Mouse (Mus musculus): ENCODE measurements at regions not wholly inside any gene's neighbourhood (a gene's known extent, or its start where the extent isn't known, plus 50 kb on each side); places are given as distances from the start of the nearest gene placed in this dataset.

DNA sequence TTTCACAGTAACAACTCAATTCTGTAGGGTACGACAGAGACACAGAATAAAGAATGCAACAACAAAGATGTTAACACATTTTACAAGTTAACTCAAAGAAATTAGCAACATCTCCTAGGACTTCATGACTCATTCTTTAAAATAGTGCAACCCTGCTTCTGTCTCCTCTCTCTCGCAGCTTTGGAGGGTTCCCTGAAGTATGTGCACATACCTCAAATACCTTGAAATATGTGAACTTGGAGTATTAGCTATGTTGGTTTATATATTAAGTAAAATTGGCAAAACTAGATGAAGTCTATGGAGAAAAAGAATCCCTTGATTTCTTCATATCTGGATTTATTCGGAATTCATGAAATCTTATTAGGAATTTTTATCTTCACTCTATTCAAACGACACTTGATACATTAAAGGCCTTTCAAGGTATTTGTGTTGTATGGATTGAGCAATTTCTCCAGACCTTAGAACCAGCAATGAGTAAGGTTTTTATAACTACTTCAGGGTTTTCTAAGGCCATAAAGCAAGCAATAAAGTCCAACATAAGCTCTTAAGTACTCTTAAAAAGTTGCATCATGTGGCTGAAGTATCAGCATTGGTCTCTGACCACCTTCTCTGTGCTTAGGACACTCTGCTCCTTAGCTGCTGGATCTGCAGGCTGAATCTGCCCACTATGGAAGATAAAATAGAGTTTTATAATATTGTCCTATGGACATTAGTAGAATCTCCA is 82.8 kb upstream of the Robo1 start:
- no peak for TF ChIP-seq TAL1 (IDR thresholded peaks at IDR 0.05; ENCODE audit: low read length)
- TF ChIP-seq RCOR1 (IDR thresholded peaks at IDR 0.05; ENCODE audit: low read depth, low read length): no peak
- no peak for TF ChIP-seq MXI1 (IDR thresholded peaks at IDR 0.05; ENCODE audit: low read depth, low read length)
- TF ChIP-seq EP300 (IDR thresholded peaks at IDR 0.05; ENCODE audit: low read depth in 1 of 2, low read length in 2 of 2): no peak
- no peak for TF ChIP-seq E2F4 (IDR thresholded peaks at IDR 0.05; ENCODE audit: borderline replicate concordance, low read depth, low read length)
- no peak for TF ChIP-seq UBTF (IDR thresholded peaks at IDR 0.05; ENCODE audit: borderline replicate concordance, insufficient read depth, low read depth, low read length)
- no peak for TF ChIP-seq TBP (IDR thresholded peaks at IDR 0.05; ENCODE audit: low read depth, low read length)
- TF ChIP-seq USF1 (IDR thresholded peaks at IDR 0.05; ENCODE audit: low read depth, low read length): no peak
- TF ChIP-seq ZC3H11A (IDR thresholded peaks at IDR 0.05; ENCODE audit: low read depth, low read length): no peak
- TF ChIP-seq MAX (IDR thresholded peaks at IDR 0.05; ENCODE audit: low read length): no peak
- no peak for TF ChIP-seq TCF12 (IDR thresholded peaks at IDR 0.05; ENCODE audit: low read depth, low read length)
- no peak for TF ChIP-seq NRF1 (IDR thresholded peaks at IDR 0.05; ENCODE audit: insufficient read depth, low read depth, low read length, poor library complexity, severe bottlenecking)
- TF ChIP-seq CHD2 (IDR thresholded peaks at IDR 0.05; ENCODE audit: low read length): no peak
- TF ChIP-seq CHD1 (IDR thresholded peaks at IDR 0.05; ENCODE audit: low read depth, low read length): no peak
- Histone ChIP-seq H3K27ac (ENCODE audit: control insufficient read depth, low read depth, low read length) (no peak overlapping the region), H3K9me3 (replicated peaks; ENCODE audit: insufficient read depth, low read length) (no peaks in the 10 kb centered on the region), H3K79me2 (ENCODE audit: control insufficient read depth, insufficient read depth, low read length, poor library complexity) (no peaks in the 10 kb centered on the region), H3K4me3 (ENCODE audit: control insufficient read depth in 1 of 2, insufficient read depth in 1 of 2, low read depth in 2 of 2, low read length in 2 of 2) (no peak overlapping the region), H3K4me1 (ENCODE audit: control insufficient read depth in 1 of 2, insufficient read depth in 2 of 2, low read length in 2 of 2) (no peaks in the 10 kb centered on the region), H3K36me3 (ENCODE audit: control insufficient read depth in 1 of 2, insufficient read depth in 2 of 2, low read length in 2 of 2) (no peaks in the 10 kb centered on the region), H3K27me3 (ENCODE audit: control insufficient read depth in 1 of 2, insufficient read depth in 2 of 2, low read length in 2 of 2) (no peaks in the 10 kb centered on the region), H3K9ac (ENCODE audit: control insufficient read depth, low read depth, low read length, poor library complexity, severe bottlenecking) (no peak overlapping the region)
- DNase-seq (ENCODE audit: low read depth, low spot score): no peak

DNA sequence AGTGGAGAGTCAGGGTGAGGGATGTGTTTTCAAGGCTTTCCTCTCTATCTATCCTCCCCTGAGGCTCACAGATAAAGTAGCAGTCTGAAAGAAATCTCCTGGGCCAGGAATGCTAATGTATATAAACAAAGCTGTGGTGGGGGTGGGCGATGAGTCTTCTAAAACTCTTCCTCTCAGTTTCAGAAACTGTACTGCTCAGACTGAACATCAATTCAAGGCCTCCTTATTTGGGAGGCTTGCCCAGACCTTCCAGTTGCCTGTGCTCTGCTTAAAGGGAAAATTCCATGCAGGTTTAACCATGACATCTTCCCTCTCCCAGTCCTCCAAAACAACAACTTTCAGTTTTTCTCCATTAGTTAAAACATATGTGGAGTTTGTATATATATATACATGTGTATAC is 73.7 kb upstream of the Robo1 start:
- H3K36me3 ChIP-seq (ENCODE audit: control insufficient read depth in 1 of 2, insufficient read depth in 2 of 2, low read length in 2 of 2): no peaks in the 10 kb centered on the region
- TF ChIP-seq CHD1 (IDR thresholded peaks at IDR 0.05; ENCODE audit: low read depth, low read length) (no peak), USF2 (IDR thresholded peaks at IDR 0.05; ENCODE audit: borderline replicate concordance in 1 of 2, insufficient read depth in 1 of 2, low read depth in 1 of 2, low read length in 2 of 2) (no peak), MXI1 (IDR thresholded peaks at IDR 0.05; ENCODE audit: low read depth, low read length) (no peak), HCFC1 (IDR thresholded peaks at IDR 0.05; ENCODE audit: low read depth, low read length) (no peak), MYC (IDR thresholded peaks at IDR 0.05; ENCODE audit: low read depth, low read length) (no peak), MEF2A (IDR thresholded peaks at IDR 0.05; ENCODE audit: extremely low read depth, insufficient replicate concordance, low read depth, low read length, poor library complexity, severe bottlenecking) (no peak), TAL1 (IDR thresholded peaks at IDR 0.05; ENCODE audit: low read length) (no peak), E2F4 (IDR thresholded peaks at IDR 0.05; ENCODE audit: borderline replicate concordance, low read depth, low read length) (no peak), JUND (IDR thresholded peaks at IDR 0.05; ENCODE audit: low read depth, low read length) (no peak), KAT2A (conservative IDR thresholded peaks at IDR 0.05; ENCODE audit: low read depth, low read length) (no peak)
- DNase-seq (ENCODE audit: low read depth, low spot score): no peak
- H3K9me3 ChIP-seq (replicated peaks; ENCODE audit: insufficient read depth, low read length): no peaks in the 10 kb centered on the region
- no peaks in the 10 kb centered on the region for H3K27me3 ChIP-seq (ENCODE audit: control insufficient read depth in 1 of 2, insufficient read depth in 2 of 2, low read length in 2 of 2)
- no peaks in the 10 kb centered on the region for H3K4me1 ChIP-seq (ENCODE audit: control insufficient read depth in 1 of 2, insufficient read depth in 2 of 2, low read length in 2 of 2)
- no peaks in the 10 kb centered on the region for H3K79me2 ChIP-seq (ENCODE audit: control insufficient read depth, insufficient read depth, low read length, poor library complexity)
- no peak overlapping the region for H3K27ac ChIP-seq (ENCODE audit: control insufficient read depth, low read depth, low read length)
- H3K4me3 ChIP-seq (ENCODE audit: control insufficient read depth in 1 of 2, insufficient read depth in 1 of 2, low read depth in 2 of 2, low read length in 2 of 2): no peak overlapping the region
- H3K9ac ChIP-seq (ENCODE audit: control insufficient read depth, low read depth, low read length, poor library complexity, severe bottlenecking): no peak overlapping the region
